Mouse (Mus musculus) E14TG2a.4 (cell line): ENCODE measurements around the gene D17Wsu92e.

ENCODE experiments used
- CTCF ChIP-seq: conservative IDR thresholded peaks from 2 replicates; pipeline ENCODE4 v1.5.1; 2014; ENCODE audit warnings: low read length
- POU5F1 ChIP-seq: IDR thresholded peaks from 2 replicates; pipeline ENCODE4 v1.6.1; 2014; ENCODE audit warnings: low read length, borderline replicate concordance

DNA sequence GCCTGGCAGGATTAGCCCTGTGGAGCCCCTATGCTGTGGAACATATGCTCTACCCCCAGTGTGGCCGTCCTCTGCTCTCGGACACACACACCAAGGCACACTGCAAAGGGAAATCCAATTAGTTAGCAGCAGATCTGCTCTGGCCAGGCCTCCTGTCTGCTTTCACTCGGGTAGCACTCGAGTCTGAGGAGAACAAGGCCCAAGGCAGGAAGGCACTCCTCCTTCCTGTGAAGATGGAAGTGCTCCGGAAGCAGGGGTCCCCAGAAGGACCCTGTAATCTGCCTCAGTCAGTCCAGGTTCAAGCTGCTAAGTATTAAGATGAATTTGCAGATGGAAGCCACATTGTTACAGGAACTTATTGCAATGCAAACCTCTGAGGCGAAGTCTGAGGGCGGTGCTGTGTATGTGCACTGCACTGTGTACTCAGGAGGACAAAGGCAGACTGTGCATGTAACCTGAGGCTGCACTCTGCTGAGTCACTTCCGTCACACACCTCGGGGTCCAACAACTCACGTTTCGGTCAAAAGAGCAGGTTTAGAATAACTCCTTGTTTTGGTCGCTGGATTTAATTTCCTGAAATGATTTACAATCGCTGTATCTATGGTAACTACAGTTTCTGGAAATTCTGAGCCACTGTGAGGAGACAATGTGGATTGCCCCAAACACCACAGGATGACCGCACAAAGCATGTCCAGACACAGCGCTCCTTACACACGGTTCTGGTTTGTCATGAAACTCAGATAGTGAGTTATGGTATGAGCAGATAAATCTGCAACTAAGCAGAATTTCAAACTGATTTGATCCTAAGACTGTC lies 20.5 kb downstream of the D17Wsu92e start:
- TF ChIP-seq CTCF (no peak), POU5F1 (no peak)
